Mouse (Mus musculus) ES-Bruce4 (cell line): Measurements from ENCODE around the gene Scgb2b21.

Source experiments
- CTCF ChIP-seq: IDR thresholded peaks from one replicate; pipeline ENCODE4 v1.8.1; 2011; ENCODE audit warnings: low read depth, low read length
- EP300 ChIP-seq: IDR thresholded peaks from 2 replicates; pipeline ENCODE4 v1.6.1; 2011; ENCODE audit warnings: low read depth, low read length; ENCODE audit not compliant: insufficient read depth
- POLR2A ChIP-seq: IDR thresholded peaks from one replicate; pipeline ENCODE4 v1.8.1; 2011; ENCODE audit warnings: low read length; ENCODE audit not compliant: insufficient read depth

GRCm38 (mm10) chr7:33520358-33520757 is at the start of gene Scgb2b21:
- TF ChIP-seq CTCF: no peak
- no peak for TF ChIP-seq EP300
- no peak for TF ChIP-seq POLR2A
